Comparison of ENCODE assay signal across 8 mouse cellular contexts in the genomic region with DNA sequence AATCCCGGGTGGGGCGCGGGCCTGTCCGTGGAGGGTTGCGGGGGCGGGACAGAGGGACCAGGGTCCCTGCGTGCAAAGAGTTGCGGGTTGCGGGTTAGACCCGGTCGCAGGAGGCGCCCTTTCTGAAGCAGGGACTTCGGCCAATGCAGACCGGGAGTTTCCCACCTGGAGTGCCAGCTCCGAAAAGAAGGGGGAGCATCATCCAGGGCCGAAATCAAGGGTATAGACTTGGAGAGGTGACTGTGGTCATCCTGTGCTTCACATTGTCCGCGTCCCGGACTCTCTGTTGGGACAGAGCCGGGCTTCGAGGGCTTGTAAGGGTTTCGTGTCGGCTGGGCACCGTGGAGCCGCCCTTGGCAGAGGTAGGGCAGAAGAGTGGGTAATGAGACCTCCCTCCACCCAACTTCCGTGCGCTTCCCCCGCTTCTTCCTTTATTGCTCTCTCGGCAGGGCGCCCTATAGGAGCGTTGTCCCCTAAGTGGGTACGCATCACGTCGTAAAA. TPM values are rescaled to one million over a fixed set of nuclear protein-coding genes. Genes with fewer than 3 reads are reported as not detected.
DNase-seq lines count a peak whose midpoint lies in the region; ATAC-seq and TF ChIP-seq lines count a peak whose summit lies in the region.

No protein-coding gene starts in this region.

- WGBS in heart, embryonic 10.5 days: under 1% methylated on average over 33 of the region's 34 CpGs
- under 1% methylated on average over 34 of the region's 34 CpGs for WGBS in kidney, postnatal 0 days
- under 1% methylated on average over 34 of the region's 34 CpGs for WGBS in liver, embryonic 16.5 days (ENCODE audit: insufficient replicate concordance)
- under 1% methylated on average over 33 of the region's 34 CpGs for WGBS in neural tube, embryonic 12.5 days

- peak; percentile 68 for DNase-seq in 3T3-L1 (ENCODE audit: low read depth, low spot score)
- peak; percentile 54 for DNase-seq in T-cell, adult 2 months (ENCODE audit: low spot score)
- peak; percentile 65 for DNase-seq in embryo, embryonic 10.5 days (ENCODE audit: low spot score)
- DNase-seq in heart, embryonic 10.5 days (ENCODE audit: low spot score): no peak
- DNase-seq in kidney, postnatal 0 days (ENCODE audit: low spot score): peak; percentile 65
- DNase-seq in thymus, adult 18-20 months: peak; percentile 51 to 61

- H3K4me1 ChIP-seq in heart, embryonic 10.5 days: no peaks in the 10 kb centered on the region; the same call in 1 of the 2 replicates
- H3K4me1 ChIP-seq in kidney, postnatal 0 days (replicated peaks; ENCODE audit: insufficient read depth, low read length): no peaks in the 10 kb centered on the region
- peaks cover 9% of the 10 kb centered on the region for H3K4me1 ChIP-seq in liver, embryonic 16.5 days (ENCODE audit: control insufficient read depth, low read depth, low read length)
- H3K4me1 ChIP-seq in neural tube, embryonic 12.5 days: peaks cover 4% of the 10 kb centered on the region; the same call in 1 of the 2 replicates

- H3K9ac ChIP-seq in kidney, postnatal 0 days (ENCODE audit: low read depth, low read length): peak overlapping the region; percentile 81
- H3K9ac ChIP-seq in liver, embryonic 16.5 days (ENCODE audit: low read depth, low read length): peak overlapping the region; percentile 83
- peak overlapping the region; percentile 80 for H3K9ac ChIP-seq in neural tube, embryonic 12.5 days

- H3K27me3 ChIP-seq in heart, embryonic 10.5 days (ENCODE audit: insufficient read depth, poor library complexity, severe bottlenecking): no peaks in the 10 kb centered on the region
- H3K27me3 ChIP-seq in kidney, postnatal 0 days (ENCODE audit: insufficient read depth, low read length): no peaks in the 10 kb centered on the region
- H3K27me3 ChIP-seq in liver, embryonic 16.5 days (ENCODE audit: control insufficient read depth, insufficient read depth, low read depth, low read length): no peaks in the 10 kb centered on the region
- no peaks in the 10 kb centered on the region for H3K27me3 ChIP-seq in neural tube, embryonic 12.5 days (replicated peaks)

- H3K9me3 ChIP-seq in heart, embryonic 10.5 days: no peaks in the 10 kb centered on the region
- H3K9me3 ChIP-seq in kidney, postnatal 0 days (replicated peaks; ENCODE audit: low read length): no peaks in the 10 kb centered on the region
- no peaks in the 10 kb centered on the region for H3K9me3 ChIP-seq in liver, embryonic 16.5 days (replicated peaks; ENCODE audit: control insufficient read depth, low read length)
- H3K9me3 ChIP-seq in neural tube, embryonic 12.5 days: no peaks in the 10 kb centered on the region

- TF ChIP-seq CTCF in kidney, postnatal 0 days (IDR thresholded peaks at IDR 0.05; ENCODE audit: low read depth): peak; percentile 37; the same call in 1 of the 2 replicates

- H3K27ac ChIP-seq in heart, embryonic 10.5 days: peak overlapping the region; percentile 92
- H3K27ac ChIP-seq in kidney, postnatal 0 days: peak overlapping the region; percentile 91
- H3K27ac ChIP-seq in liver, embryonic 16.5 days (ENCODE audit: low read length): peak overlapping the region; percentile 89
- H3K27ac ChIP-seq in neural tube, embryonic 12.5 days: peak overlapping the region; percentile 67

- ATAC-seq in kidney, postnatal 0 days (replicated peaks; ENCODE audit: low FRiP score, low read depth): no peak; the same call in 1 of the 2 replicates
- peak; percentile 52 for ATAC-seq in liver, embryonic 16.5 days (ENCODE audit: low read depth)
- no peak; the same call in 1 of the 2 replicates for ATAC-seq in neural tube, embryonic 12.5 days (ENCODE audit: low FRiP score, low read depth)

- H3K4me3 ChIP-seq in heart, embryonic 10.5 days: peak overlapping the region; percentile 83
- peak overlapping the region; percentile 86 for H3K4me3 ChIP-seq in kidney, postnatal 0 days (replicated peaks; ENCODE audit: low read depth, low read length)
- H3K4me3 ChIP-seq in liver, embryonic 16.5 days (ENCODE audit: low read depth, low read length): peak overlapping the region; percentile 92
- peak overlapping the region; percentile 84 for H3K4me3 ChIP-seq in neural tube, embryonic 12.5 days

- peaks cover 16% of the 10 kb centered on the region for H3K36me3 ChIP-seq in heart, embryonic 10.5 days
- H3K36me3 ChIP-seq in kidney, postnatal 0 days (ENCODE audit: insufficient read depth, low read length): no peaks in the 10 kb centered on the region
- H3K36me3 ChIP-seq in liver, embryonic 16.5 days (ENCODE audit: control insufficient read depth, insufficient read depth): peaks cover 2% of the 10 kb centered on the region; the same call in 1 of the 2 replicates
- peaks cover 3% of the 10 kb centered on the region; the same call in 1 of the 2 replicates for H3K36me3 ChIP-seq in neural tube, embryonic 12.5 days

- peak overlapping the region; percentile 86 for H3K4me2 ChIP-seq in kidney, postnatal 0 days (ENCODE audit: low read length)
- H3K4me2 ChIP-seq in liver, embryonic 16.5 days (ENCODE audit: low read depth, low read length): peak overlapping the region; percentile 69
- peak overlapping the region; percentile 85 for H3K4me2 ChIP-seq in neural tube, embryonic 12.5 days (replicated peaks)

RNA-seq across cellular contexts. Expression of gene Csnk1g1, which starts 0.6 kb away (rescaled TPM):
- polyA plus RNA-seq in heart, embryonic 10.5 days (2016; fragmentation: Nextera tagmentation; extraction: Ambion mirVana): 14.2 and 14.9 TPM in 2 replicates
- polyA plus RNA-seq in kidney, postnatal 0 days (2015; fragmentation: Nextera tagmentation; extraction: Ambion mirVana): 8.4 and 9.7 TPM in 2 replicates
- 3.5 and 3.7 TPM in 2 replicates for polyA plus RNA-seq in liver, embryonic 16.5 days (2015; fragmentation: Nextera tagmentation; extraction: Ambion mirVana)
- 22.3 and 23.0 TPM in 2 replicates for polyA plus RNA-seq in neural tube, embryonic 12.5 days (2016; fragmentation: Nextera tagmentation; extraction: Ambion mirVana)

RNA-seq across cellular contexts. Expression of gene Trip4, which starts 0.8 kb away (rescaled TPM):
- polyA plus RNA-seq in heart, embryonic 10.5 days (2016; fragmentation: Nextera tagmentation; extraction: Ambion mirVana): 27.9 and 29.0 TPM in 2 replicates
- polyA plus RNA-seq in kidney, postnatal 0 days (2015; fragmentation: Nextera tagmentation; extraction: Ambion mirVana): 20.4 and 24.7 TPM in 2 replicates
- polyA plus RNA-seq in liver, embryonic 16.5 days (2015; fragmentation: Nextera tagmentation; extraction: Ambion mirVana): 9.8 and 11.6 TPM in 2 replicates
- 32.6 and 39.0 TPM in 2 replicates for polyA plus RNA-seq in neural tube, embryonic 12.5 days (2016; fragmentation: Nextera tagmentation; extraction: Ambion mirVana)

RNA-seq across cellular contexts. Expression of gene Pclaf, which starts 19.3 kb away (rescaled TPM):
- polyA plus RNA-seq in heart, embryonic 10.5 days (2016; fragmentation: Nextera tagmentation; extraction: Ambion mirVana): 131 and 183 TPM in 2 replicates
- polyA plus RNA-seq in kidney, postnatal 0 days (2015; fragmentation: Nextera tagmentation; extraction: Ambion mirVana): 89.5 and 115 TPM in 2 replicates
- 68.3 and 78.4 TPM in 2 replicates for polyA plus RNA-seq in liver, embryonic 16.5 days (2015; fragmentation: Nextera tagmentation; extraction: Ambion mirVana)
- 125 and 146 TPM in 2 replicates for polyA plus RNA-seq in neural tube, embryonic 12.5 days (2016; fragmentation: Nextera tagmentation; extraction: Ambion mirVana)
